Mouse (Mus musculus): ENCODE results near the gene Arsb. TPM values are rescaled to one million over a fixed set of nuclear protein-coding genes. Genes with fewer than 3 reads are reported as not detected.
A peak's percentile ranks its signal among the peaks of the same experiment; 100 is the strongest.

Arsb gene
- polyA plus RNA-seq, 1 experiment from 2014 or later: 7.9 TPM

DNA sequence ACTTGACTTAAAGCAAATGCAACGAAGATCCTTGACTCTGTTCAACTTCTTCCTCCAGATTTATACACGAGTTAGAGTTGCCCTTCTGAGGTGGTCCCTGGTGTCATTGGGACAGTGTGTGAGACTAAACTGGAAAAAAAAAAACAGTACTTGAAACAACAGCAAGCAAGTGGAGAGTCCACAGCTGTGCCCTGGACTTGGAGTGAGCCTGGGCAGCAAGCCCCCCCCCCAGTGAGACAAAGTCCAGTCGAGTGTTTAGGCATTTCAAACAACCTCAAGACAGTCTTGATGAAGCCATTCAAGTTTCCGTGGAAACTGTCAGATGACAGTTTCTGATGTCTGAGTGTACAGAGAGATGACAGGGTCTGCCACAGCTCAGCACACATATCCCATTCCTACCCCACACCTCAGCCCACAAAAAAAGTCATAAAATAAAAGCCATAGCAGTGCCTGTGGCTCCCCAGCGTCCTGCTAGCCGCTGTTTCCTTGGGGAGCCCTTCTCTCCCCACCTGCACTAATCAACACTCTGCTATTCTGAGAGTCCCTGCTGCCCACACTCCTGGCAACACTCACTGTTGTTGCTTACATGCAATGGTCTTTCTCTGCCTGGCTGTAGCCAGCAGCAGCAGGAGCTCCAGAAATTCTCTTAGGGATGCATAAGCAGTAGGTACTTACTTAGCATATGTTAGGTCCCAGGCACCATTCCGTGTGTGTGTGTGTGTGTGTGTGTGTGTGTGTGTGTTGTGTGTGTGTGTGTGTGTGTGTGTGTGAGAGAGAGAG is 159.3 kb downstream of the Arsb start:
- Histone ChIP-seq H3K9ac (ENCODE audit: low read depth, low read length) (no peak overlapping the region), H3K36me3 (ENCODE audit: control insufficient read depth, insufficient read depth) (no peaks in the 10 kb centered on the region), H3K9me3 (ENCODE audit: control insufficient read depth) (no peaks in the 10 kb centered on the region), H3K4me3 (ENCODE audit: low read depth, low read length) (no peak overlapping the region), H3K27ac (ENCODE audit: low read depth, low read length) (no peak overlapping the region), H3K4me1 (replicated peaks; ENCODE audit: control insufficient read depth, insufficient read depth, low read length) (no peaks in the 10 kb centered on the region), H3K4me2 (replicated peaks; ENCODE audit: low read depth) (no peak overlapping the region), H3K27me3 (replicated peaks; ENCODE audit: control insufficient read depth, insufficient read depth, low read length) (no peaks in the 10 kb centered on the region)
- ATAC-seq: no peak
- no peak for TF ChIP-seq CTCF (IDR thresholded peaks at IDR 0.05; ENCODE audit: low read depth)
- 48% methylated on average over 7 of the region's 7 CpGs for WGBS

DNA sequence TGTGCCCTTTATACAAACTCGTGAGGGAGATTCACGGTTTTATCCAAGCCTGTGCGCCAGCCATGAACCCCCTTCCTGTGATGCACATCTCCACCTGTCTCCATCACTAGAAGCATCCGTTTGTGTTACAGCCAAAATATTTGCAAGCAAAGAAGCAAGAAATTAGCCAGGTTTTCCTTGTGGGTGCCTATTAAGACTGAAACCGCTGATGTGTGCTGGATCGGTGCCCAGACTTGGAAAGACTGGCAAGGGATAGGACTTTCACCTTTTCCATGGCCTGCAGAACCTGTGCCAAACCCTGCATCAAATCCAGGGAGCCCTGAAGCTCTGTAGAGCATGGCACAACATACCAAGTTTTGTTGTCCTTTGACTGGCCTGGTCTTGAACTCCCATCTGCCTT is 165.0 kb downstream of the Arsb start:
- no peaks in the 10 kb centered on the region for H3K27me3 ChIP-seq (replicated peaks; ENCODE audit: control insufficient read depth, insufficient read depth, low read length)
- H3K4me2 ChIP-seq (replicated peaks; ENCODE audit: low read depth): no peak overlapping the region
- H3K4me1 ChIP-seq (replicated peaks; ENCODE audit: control insufficient read depth, insufficient read depth, low read length): no peaks in the 10 kb centered on the region
- no peak overlapping the region for H3K4me3 ChIP-seq (ENCODE audit: low read depth, low read length)
- H3K27ac ChIP-seq (ENCODE audit: low read depth, low read length): no peak overlapping the region
- no peak for ATAC-seq
- H3K9me3 ChIP-seq (ENCODE audit: control insufficient read depth): no peaks in the 10 kb centered on the region
- 68% methylated on average over 6 of the region's 6 CpGs for WGBS
- H3K9ac ChIP-seq (ENCODE audit: low read depth, low read length): no peak overlapping the region
- TF ChIP-seq CTCF (IDR thresholded peaks at IDR 0.05; ENCODE audit: low read depth): no peak
- no peaks in the 10 kb centered on the region for H3K36me3 ChIP-seq (ENCODE audit: control insufficient read depth, insufficient read depth)

- no peaks in the 10 kb centered on the region for H3K9me3 ChIP-seq (ENCODE audit: control insufficient read depth)
- no peaks in the 10 kb centered on the region for H3K36me3 ChIP-seq (ENCODE audit: control insufficient read depth, insufficient read depth)
- no peak overlapping the region for H3K4me3 ChIP-seq (ENCODE audit: low read depth, low read length)
- H3K9ac ChIP-seq (ENCODE audit: low read depth, low read length): no peak overlapping the region
- H3K27me3 ChIP-seq (replicated peaks; ENCODE audit: control insufficient read depth, insufficient read depth, low read length): no peaks in the 10 kb centered on the region
- no peaks in the 10 kb centered on the region for H3K4me1 ChIP-seq (replicated peaks; ENCODE audit: control insufficient read depth, insufficient read depth, low read length)
- H3K27ac ChIP-seq (ENCODE audit: low read depth, low read length): no peak overlapping the region
- WGBS: 58% methylated on average over 2 of the region's 2 CpGs
- TF ChIP-seq CTCF (IDR thresholded peaks at IDR 0.05; ENCODE audit: low read depth): no peak
- no peak for ATAC-seq
- H3K4me2 ChIP-seq (replicated peaks; ENCODE audit: low read depth): no peak overlapping the region
These were observed 166.7 kb downstream of the Arsb start for GRCm38 (mm10) chr13:93938118-93938517.

DNA sequence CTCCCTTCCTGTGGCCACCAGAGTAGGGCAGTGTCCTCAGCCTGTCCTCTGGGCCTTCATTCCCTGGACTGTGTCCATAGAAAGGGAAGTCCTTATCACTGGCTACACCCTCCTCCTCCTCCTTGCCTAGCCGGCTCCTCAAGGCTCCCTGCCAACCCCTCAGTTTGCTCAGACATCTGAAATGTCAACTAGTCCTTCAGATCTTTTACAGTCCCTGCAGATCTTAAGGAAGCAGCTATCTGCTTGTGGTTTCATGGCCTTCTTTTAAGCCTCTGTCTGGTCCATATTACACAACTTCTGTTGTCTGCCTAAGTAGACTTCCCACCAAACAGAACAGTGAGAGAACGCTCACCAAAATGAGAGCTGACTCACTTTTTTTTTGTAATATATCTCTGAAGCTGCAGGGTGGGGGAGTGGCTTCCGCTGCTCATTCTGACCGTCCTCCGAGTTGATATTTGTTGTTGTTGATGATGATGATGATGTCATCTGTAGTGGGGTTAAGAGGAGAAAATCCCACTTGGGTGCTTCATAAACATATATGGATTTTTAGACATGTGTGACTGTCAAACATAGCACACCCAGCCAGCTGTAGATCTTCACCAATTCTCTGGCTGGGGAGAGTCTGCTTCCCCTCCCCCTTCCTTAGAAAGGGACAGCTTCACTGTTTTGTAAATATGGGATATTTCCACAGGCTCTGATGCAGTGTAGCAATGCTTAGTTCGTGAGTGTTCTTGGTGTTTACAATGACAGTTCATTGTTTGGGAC is 168.1 kb downstream of the Arsb start:
- WGBS: 43% methylated on average over 6 of the region's 6 CpGs
- Histone ChIP-seq H3K36me3 (ENCODE audit: control insufficient read depth, insufficient read depth) (no peaks in the 10 kb centered on the region), H3K4me2 (replicated peaks; ENCODE audit: low read depth) (no peak overlapping the region), H3K4me3 (ENCODE audit: low read depth, low read length) (no peak overlapping the region), H3K27ac (ENCODE audit: low read depth, low read length) (no peak overlapping the region), H3K27me3 (replicated peaks; ENCODE audit: control insufficient read depth, insufficient read depth, low read length) (no peaks in the 10 kb centered on the region), H3K4me1 (replicated peaks; ENCODE audit: control insufficient read depth, insufficient read depth, low read length) (no peaks in the 10 kb centered on the region), H3K9ac (ENCODE audit: low read depth, low read length) (no peak overlapping the region), H3K9me3 (ENCODE audit: control insufficient read depth) (no peaks in the 10 kb centered on the region)
- 0 out of 2 replicates have a peak, but pooled peaks have one; percentile 6 for ATAC-seq
- TF ChIP-seq CTCF (IDR thresholded peaks at IDR 0.05; ENCODE audit: low read depth): no peak

GRCm38 (mm10) chr13:93940742-93941531 is 169.5 kb downstream of the Arsb start:
- no peak for TF ChIP-seq CTCF (IDR thresholded peaks at IDR 0.05; ENCODE audit: low read depth)
- no peak overlapping the region for H3K9ac ChIP-seq (ENCODE audit: low read depth, low read length)

DNA sequence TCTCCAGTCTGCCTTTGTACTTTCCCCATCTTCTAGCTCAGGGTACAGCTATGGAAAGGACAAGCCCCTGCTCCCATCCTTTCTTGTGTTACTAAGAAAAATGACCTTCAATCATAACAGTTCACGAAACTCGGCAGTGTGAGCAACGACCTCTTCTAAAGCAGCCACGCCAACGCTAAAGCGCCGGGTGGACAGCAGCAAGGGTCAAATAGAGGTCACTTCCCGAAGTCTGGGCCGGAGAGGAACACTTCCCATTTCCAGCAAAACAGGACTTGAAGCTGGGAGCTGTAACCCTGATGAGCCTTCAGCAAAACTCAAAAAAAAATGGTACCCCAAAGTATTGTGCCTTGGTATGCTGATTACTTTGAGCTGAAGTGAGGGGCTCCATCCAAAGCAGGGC is 179.6 kb downstream of the Arsb start:
- no peak overlapping the region for H3K27ac ChIP-seq (ENCODE audit: low read depth, low read length)

More at GRCm38 (mm10) chr13:93940742-93941531, 169.5 kb downstream of the Arsb start:
- no peak for ATAC-seq
- H3K36me3 ChIP-seq (ENCODE audit: control insufficient read depth, insufficient read depth): no peaks in the 10 kb centered on the region
- 73% methylated on average over 7 of the region's 7 CpGs for WGBS
- H3K4me2 ChIP-seq (replicated peaks; ENCODE audit: low read depth): no peak overlapping the region
- no peaks in the 10 kb centered on the region for H3K9me3 ChIP-seq (ENCODE audit: control insufficient read depth)
- H3K4me3 ChIP-seq (ENCODE audit: low read depth, low read length): no peak overlapping the region
- H3K4me1 ChIP-seq (replicated peaks; ENCODE audit: control insufficient read depth, insufficient read depth, low read length): no peaks in the 10 kb centered on the region
- no peak overlapping the region for H3K27ac ChIP-seq (ENCODE audit: low read depth, low read length)
- no peaks in the 10 kb centered on the region for H3K27me3 ChIP-seq (replicated peaks; ENCODE audit: control insufficient read depth, insufficient read depth, low read length)

More for the DNA sequence above, 179.6 kb downstream of the Arsb start:
- H3K27me3 ChIP-seq (replicated peaks; ENCODE audit: control insufficient read depth, insufficient read depth, low read length): no peaks in the 10 kb centered on the region
- ATAC-seq: no peak
- TF ChIP-seq CTCF (IDR thresholded peaks at IDR 0.05; ENCODE audit: low read depth): no peak
- no peaks in the 10 kb centered on the region for H3K9me3 ChIP-seq (ENCODE audit: control insufficient read depth)
- H3K4me2 ChIP-seq (replicated peaks; ENCODE audit: low read depth): no peak overlapping the region
- H3K4me1 ChIP-seq (replicated peaks; ENCODE audit: control insufficient read depth, insufficient read depth, low read length): no peaks in the 10 kb centered on the region
- H3K4me3 ChIP-seq (ENCODE audit: low read depth, low read length): no peak overlapping the region
- H3K36me3 ChIP-seq (ENCODE audit: control insufficient read depth, insufficient read depth): no peaks in the 10 kb centered on the region
- H3K9ac ChIP-seq (ENCODE audit: low read depth, low read length): no peak overlapping the region
- WGBS: 17% methylated on average over 9 of the region's 9 CpGs

Data from intestine, postnatal 0 days (tissue).